Mouse (Mus musculus) v-Abl transformed pro-B cells (cell line): ENCODE measurements around the gene Il18.

Experiments
- in situ Hi-C, 2 experiments: fragments of 400-800 bp; cut with MboI; formaldehyde crosslinking; loops; one replicate each; pipeline ENCODE4 v1.15.1; 2025; ENCODE audit not compliant: unreplicated experiment in 2 of 2

The Il18 gene

DNA sequence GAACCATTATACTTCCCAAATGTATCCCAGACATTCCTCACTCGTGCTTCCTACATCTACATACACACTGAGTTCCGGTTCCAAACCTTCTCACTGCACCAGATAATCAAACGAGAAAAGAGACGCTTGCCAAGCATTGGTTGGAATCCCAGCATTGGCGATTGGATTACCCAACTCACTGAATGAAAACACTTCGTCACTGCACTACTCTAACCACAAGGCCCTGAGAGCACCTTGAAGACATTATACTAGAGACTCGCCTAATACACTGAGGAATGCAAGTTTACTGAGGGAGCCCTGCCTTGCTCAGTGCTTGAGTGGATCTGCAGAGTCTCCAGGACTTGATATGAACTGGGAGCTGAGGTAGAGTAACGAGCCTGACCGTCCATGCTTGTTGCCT is 12.2 kb upstream of the Il18 start:
- in situ Hi-C loops: loop anchor here in 1 of 2 experiments (25.0 kb wide), 1 partner anchor 1055 kb away; the partner anchor contains the start of gene Ttc12

DNA sequence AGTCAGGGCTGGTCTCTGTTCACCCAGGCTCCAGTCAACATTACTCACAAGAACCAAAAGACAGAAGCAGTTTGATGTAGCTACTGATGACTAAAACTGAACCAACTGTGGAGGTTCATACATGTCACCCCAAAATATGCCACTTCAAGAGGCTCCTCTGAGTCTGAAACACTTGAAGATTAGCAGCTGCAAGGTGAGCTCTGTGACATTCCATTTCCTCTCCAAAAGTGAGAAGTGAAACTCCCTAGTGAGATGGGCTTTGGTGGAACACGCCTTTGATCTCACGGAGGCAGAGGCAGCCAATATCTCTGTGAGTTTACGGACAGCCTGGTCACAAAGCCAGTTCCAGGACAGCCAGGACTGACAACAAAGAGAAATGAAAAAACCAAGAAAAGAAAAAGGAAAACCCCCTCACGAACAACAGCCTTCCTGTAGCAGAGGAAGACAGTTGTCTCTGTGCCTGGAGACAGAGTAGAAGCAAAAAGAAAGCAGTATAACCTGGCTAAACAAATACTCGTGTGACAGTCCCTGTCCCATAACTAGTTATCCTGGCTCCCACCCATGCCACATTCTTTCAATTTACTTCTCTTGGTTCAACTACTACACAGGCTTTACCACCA is 6.7 kb upstream of the Il18 start:
- in situ Hi-C loops: loop anchor here in 1 of 2 experiments (25.0 kb wide), 1 partner anchor 1061 kb away; the partner anchor contains the start of gene Ttc12

DNA sequence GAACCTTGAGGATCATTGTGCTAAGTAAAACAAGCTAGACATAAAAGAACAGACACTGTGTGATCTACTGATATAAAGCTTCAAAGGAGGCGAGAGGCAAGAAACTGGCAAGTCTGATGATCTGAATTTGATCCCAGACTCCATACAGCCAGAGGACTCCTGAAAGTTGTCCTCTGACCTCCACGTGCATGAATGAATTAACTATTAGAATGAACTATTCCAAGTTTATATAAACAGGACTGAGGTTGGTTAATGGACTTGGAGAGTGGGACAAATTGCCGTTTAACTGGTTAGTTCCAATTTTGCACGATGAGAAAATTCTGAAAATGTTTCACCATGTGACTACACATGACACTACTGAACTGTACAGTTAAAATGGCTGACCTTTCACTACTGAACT is 5.7 kb upstream of the Il18 start:
- in situ Hi-C loops: loop anchor here in 1 of 2 experiments (25.0 kb wide), 1 partner anchor 1062 kb away; the partner anchor contains the start of gene Ttc12

DNA sequence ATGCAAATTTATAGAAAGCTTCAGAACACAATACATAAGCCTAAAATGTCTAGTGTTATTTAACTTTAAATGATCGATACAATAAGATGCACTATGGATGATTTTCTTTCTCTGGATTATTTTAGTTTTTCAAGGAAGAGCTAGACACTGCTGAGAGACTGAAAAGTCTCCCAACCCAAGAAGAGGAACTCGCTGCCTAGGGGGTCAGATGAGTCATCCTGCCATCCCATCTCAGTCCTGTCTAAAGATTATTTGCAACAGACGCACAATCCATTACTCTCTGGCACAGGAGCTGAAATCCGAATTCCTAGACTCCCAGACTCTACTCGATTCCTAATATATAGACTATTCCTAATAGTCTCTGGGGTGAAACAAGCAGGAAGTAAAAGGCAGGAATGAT is 2.4 kb upstream of the Il18 start:
- in situ Hi-C loops: no loop called here

DNA sequence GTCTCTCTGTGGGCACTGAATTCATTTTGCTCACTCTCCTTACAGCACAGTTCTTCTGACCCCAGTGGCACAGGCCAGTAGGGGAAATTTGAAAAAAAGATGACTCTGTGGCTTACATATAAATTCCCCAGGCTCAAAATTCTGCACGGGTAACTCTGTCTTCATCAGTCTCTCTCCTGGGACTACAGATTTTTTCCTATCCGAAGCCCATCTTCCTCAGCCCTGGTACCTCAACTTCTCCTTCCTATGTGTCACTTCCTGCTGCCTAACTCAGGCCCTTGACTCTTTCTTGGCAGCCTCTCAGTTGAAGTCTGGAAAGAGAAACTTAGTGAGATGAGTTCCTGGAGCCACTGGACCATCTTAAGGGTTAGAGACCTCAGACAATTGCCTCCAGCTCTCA is 1.1 kb upstream of the Il18 start:
- in situ Hi-C loops: no loop called here

DNA sequence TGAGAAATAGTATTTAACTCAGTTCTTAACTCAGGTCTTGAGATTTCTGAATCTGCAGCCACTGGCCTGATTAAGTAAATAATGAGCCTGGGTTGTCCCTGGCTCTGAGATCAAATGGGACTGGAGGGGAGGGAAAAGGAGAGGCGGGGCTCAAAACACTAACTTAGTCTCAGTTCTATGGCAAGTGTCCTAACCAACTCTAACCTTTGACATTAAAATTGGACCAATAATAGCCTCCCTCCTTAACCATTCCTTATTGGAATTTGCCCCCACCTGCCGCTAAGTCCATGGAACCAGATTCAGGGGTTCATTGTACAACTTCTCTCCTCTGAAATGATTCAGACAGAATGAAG is 443 bp downstream of the Il18 start, which contains the start of gene Bco2:
TSS of gene Bco2 (minus strand) at position 88 of the 353 bp plus-strand sequence.
- in situ Hi-C loops: no loop called here

DNA sequence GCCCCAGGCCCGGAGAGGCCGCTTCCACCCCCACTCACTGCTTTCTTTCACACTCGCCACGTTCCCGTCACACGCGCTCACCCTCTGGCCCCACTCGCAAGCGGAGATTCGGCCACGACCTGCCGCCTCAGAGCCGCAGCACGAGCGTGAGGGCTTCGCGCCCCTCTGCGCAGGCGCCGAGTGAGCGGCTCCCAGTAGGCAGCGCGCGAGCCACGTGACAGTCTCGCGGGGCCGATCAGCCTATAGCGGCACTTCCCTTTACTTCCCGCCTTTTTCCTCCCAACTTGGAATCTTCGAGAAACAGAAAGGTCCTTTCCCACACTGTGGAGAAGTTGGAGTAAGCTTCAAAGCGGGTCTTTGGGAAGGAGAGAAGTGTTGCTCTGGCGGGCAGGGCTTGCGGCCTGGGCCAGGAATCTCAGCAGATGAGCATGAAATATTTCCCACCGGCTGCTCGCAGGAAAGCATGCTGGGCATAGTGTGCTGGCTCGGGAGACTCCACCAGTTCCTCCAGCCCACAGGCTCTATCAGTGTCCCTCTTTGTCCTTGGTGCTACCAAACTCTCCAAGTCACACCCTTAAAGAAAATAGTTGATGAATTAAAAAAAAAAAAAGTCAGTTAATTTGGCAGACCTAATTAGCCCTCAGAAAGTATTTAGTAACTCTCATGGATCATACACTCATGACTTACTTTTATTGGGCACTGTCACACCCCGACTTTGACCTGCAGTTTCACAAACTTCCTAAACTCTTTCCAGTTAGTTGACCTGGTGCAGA is 6.7 kb downstream of the Il18 start, which contains the start of gene Tex12:
TSS of gene Tex12 (minus strand) at position 181 of the 773 bp plus-strand sequence.
- in situ Hi-C loops: loop anchor here in 1 of 2 experiments (5.0 kb wide), 1 partner anchor 36 kb away; no protein-coding TSS in a partner anchor

DNA sequence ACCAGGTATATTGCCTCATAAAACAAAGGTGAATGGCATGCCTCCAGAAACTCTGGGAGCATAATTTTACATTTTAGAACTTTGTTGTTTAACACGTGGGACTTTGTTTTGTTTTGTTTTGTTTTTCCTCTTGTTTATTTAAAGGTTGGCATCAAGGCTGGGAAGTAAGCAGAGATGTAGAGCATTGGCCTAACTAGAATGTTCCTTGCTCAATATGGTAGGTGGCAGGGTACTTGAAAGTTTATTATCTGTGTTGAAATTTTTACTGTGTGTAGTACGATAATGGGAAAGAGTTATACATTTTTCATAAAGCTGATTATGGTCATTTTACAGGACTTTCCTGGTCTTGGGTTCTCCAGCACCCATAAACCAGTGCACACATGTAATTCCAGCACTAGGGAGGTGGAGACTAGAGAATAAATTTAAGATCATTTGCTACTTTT is 7.3 kb downstream of the Il18 start:
- in situ Hi-C loops: loop anchor here in 1 of 2 experiments (5.0 kb wide), 1 partner anchor 35 kb away; no protein-coding TSS in a partner anchor

DNA sequence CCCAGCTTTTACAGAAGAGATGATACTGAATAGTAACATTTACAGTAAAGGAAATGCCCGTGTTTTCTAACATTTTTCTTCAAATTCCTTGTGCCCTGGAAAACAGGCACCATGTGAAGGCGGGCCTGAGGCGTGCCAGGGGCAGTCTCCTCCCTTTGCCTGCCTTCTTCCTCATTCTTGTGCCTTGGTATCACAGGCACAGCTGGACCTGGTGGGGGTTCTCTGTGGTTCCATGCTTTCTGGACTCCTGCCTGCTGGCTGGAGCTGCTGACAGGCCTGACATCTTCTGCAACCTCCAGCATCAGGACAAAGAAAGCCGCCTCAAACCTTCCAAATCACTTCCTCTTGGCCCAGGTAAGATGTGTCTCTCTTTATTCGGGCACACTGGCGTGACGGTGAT is 10.5 kb downstream of the Il18 start:
- in situ Hi-C loops: no loop called here

DNA sequence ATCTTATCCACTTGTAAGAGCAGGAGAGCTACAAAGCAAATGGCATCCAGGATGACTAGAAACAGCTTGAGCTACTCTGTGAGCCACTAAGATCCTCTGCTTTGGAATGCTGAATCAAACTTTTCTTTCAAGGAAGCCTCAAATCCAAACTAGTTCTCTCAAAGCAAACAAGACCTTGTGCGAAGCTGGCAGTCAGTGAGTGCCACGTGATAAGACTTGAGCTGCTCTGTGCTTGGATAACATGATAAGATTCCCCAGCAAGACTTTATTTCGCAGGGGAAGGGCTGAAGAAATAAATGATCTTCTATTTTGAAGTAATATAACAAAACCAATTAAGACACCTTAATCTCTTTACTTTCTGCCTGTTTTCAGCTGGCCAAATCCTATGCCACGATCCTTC is 11.3 kb downstream of the Il18 start:
- in situ Hi-C loops: no loop called here

DNA sequence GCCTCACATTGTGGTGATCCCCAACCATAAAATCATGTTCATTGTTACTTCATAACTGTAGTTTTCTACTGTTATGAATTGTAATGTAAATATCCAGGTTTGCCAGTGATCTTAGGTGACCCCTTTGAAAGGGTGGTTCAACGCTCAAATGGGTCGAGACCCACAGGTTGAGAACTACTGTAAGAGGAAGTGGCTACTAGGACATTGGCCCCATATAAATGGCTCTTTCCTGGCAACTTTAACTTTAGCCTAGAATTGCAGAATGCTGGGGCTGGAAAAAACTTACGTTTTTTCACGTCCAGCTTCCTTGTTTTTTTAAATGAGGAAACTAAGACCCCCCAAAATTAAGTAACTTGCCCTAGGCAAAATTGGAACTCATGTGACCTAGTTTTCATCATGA is 12.7 kb downstream of the Il18 start:
- in situ Hi-C loops: no loop called here

DNA sequence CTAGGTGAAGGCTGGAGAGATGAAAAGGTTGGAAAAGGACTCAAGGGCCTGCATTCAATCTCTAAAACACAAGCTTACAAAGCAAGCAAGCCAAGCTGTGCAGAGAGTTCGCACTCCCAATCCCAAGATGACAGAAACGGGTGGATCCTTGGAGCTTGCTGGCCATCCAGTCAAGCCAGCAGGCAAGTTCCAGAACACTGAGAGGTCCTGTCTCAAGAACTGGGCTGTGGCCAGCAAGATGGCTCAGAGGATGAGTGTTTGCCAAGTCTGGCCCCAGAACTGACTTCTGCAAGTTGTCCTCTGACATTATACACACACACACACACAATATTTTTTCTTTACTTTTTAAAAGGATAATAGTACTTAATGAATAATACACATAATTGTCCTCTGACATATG is 13.3 kb downstream of the Il18 start:
- in situ Hi-C loops: no loop called here

DNA sequence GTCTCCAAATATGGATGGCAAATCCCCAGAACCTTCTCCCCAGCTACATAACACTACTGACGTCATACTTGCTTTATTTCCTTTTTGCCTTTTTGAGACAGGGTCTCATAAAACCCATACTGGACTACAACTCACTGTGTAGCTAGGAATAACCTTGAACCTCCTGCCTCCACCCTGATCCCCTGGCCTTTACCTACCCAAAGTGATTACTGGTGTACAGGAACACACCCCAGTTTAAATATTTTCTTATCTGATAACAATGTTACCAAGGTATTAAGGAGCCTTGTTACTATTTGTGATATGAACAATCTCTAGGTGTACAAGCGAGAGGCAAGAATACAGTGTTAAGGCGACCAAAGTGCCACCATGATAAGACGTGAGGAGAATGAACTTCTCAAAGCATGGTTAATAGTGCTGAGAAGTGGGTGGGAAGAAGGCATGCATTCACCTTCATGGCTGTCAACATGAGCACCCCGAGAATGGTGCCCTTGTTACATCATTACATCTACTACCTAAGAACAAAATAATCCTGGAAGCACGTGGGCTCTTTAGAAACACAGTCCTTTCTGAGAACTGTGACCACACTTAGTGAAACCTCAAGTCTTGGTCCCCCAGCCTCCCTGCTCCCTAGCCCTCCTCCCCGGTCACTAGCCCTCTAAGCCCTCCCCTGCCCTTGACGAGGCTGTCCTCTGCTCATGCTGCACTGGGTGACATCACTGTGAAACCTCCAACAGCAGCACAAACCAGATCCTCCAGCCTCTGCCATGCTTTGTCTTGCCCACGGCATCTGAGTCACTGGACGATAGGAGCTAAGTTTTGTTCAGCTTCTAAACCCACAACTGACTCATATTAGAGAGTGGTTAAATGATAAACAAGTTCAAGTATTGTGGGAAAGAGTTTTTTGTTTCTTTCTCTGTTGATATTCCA is 15.2 kb downstream of the Il18 start:
- in situ Hi-C loops: no loop called here

DNA sequence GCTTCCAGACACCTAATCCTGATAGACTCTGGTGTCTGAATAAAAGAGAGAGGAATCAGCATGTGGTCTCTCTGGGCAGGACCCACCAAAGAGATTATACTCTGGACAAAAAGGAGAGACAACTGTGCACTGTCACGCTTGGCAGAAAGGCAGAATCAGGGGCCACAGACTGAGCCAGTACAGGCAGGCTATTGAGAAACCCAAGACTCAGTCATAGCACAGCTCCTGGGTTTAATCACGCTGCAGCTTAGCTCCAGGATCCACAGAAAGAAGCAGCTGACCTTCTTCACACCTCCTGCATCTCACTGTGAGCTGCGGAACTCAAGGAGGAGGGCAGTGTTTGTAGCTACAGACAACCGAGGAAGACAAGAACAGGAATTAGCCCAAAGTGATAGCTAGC is 25.7 kb downstream of the Il18 start:
- in situ Hi-C loops: no loop called here

DNA sequence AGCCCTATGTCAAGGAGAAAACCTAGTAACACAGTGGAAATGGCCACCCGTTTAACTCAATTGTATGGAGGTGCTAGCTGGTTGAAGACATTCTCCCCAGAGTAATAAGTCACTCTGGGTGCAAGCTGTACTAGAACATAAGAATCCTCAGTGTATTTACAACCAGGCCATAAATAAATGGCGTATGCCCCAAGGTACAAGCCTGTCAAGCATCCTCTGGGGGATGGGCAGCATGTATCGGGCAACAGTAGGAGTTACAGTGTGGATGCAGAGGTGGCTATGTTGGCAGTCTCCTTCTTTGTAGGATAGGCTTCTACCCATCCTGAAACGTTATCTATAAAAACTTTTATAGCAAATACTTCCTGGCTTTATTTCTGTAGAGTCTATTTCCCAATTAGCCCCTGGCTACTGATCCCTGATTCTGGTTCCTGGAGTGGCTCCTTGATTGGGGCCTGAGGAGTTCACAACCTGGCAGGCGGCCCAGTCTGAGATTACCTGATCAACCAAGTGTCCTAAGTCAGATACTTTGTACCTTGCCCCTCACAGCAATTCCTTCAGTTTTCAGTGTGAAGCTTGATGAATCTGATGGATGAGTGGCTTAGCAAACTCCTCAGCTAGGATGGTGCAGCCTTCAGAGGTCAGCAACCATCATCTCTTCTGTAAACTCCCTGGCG is 30.7 kb downstream of the Il18 start:
- in situ Hi-C loops: no loop called here

DNA sequence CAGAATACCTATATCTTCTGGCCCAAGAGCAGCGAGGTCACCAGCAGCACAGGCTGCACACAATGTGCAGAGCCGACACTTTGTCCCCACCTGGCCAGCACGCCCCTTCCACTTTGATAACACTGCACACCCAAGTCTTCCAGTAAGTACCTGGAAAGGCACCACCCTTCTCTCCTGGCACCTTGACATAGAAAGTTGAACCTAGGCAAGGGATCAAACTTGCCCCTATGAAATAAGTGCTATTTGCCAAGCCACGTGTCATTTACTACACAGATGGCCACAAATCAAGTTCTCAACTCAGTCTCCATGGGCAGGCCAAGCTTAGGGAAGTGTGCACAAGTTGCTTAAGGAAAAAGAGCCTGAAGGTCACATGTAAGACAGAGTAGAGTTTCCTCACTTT is 32.3 kb downstream of the Il18 start:
- in situ Hi-C loops: no loop called here

DNA sequence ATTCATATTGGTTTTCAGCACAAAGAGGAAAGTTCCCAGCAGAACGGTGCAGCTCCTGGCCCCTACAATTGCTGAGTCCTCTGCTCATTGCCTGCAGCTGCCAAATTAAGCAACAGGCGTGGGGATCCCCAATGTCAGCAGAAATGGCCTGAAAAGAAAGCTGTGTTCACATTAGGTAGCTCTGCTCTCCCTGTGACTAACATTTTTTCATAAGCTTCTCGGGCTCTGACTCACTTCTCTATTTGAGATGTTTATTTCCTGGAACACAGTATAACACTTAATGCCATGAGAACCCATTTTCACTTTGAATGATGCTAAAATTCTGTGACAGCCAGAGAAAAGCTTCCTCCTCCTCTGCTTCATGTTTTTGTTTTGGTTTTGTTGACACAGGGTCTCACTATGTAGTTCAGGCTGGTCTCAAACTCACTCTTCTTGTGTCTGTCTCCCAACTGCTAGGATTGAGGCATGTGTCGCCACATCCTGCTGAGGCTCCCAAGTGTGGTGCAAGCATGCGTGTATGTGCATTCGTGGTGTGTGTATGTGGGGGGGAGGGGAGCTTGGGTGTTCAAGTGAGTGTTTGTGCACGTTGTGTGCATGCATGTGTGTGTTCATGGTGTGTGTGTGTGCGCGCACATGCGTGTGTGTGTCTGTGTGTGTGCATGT is 36.4 kb downstream of the Il18 start:
- in situ Hi-C loops: loop anchor here (5.0 to 10.0 kb wide), 3 partner anchors 69 to 1096 kb away; no protein-coding TSS in a partner anchor

DNA sequence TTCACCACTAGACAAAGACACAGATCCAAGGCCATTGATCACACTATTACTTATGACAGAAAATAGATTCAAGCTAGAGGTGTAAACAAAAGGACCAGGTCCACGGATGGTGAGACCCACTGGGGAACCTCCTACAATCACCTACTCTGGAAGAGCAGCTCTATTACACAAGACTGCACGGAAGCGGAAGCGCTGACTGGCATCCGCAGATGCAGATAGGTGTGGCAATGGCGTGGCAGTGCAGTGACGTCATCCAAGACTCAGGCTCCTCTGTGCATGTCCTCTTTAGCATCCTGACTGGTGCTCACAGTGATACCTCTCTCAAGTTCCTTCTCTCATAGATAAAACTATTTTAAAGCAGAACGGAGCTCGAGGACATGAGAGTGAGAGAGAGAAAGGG is 38.3 kb downstream of the Il18 start:
- in situ Hi-C loops: loop anchor here (5.0 to 10.0 kb wide), 3 partner anchors 71 to 1098 kb away; no protein-coding TSS in a partner anchor

DNA sequence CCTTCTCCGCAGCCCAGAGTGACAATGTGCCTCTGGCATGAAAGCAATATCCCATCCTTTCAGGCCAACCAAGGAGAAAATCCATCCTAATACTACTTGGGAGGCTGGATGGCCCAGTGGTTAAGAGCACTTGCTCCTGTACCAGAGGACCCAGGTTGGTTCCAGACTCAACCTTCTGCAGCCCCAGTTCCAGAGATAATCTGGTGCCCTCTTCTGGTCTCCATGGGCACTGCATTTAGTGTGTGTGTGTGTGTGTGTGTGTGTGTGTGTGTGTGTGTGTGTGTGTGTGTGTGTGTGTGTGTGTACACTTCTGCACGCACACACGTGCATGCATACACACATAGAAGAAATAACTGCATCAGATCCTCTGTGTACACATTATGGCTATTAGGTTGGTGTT is 38.9 kb downstream of the Il18 start:
- in situ Hi-C loops: loop anchor here (5.0 to 10.0 kb wide), 3 partner anchors 71 to 1099 kb away; no protein-coding TSS in a partner anchor
